Mouse (Mus musculus) heart, embryonic 15.5 days (tissue): ENCODE results near the gene Ddit4. TPM values are rescaled to one million over a fixed set of nuclear protein-coding genes. Genes with fewer than 3 reads are reported as not detected.

Experiments
- ATAC-seq: fragments of 200-750 bp; cut with Nextera tagmentation; replicated peaks from 2 replicates; pipeline ENCODE4 v1.8.0; 2017; ENCODE audit warnings: low read depth, moderate TSS enrichment; ENCODE audit not compliant: insufficient number of reproducible peaks, insufficient read depth, low FRiP score
- H3K27ac ChIP-seq: fragments of 300-500 bp; sonication (generic); 2 replicates; pipeline ENCODE4 v1.5.1; 2015; ENCODE audit warnings: mild to moderate bottlenecking, inconsistent platforms
- H3K27me3 ChIP-seq: fragments of 300-500 bp; sonication (generic); 2 replicates; pipeline ENCODE4 v1.6.1; 2015; ENCODE audit warnings: inconsistent platforms
- H3K36me3 ChIP-seq: fragments of 300-500 bp; sonication (generic); 2 replicates; pipeline ENCODE4 v1.6.1; 2015; ENCODE audit warnings: mild to moderate bottlenecking, inconsistent platforms
- H3K4me1 ChIP-seq: fragments of 300-500 bp; sonication (generic); replicated peaks from 2 replicates; pipeline ENCODE4 v1.6.1; 2015; ENCODE audit warnings: inconsistent platforms
- H3K4me2 ChIP-seq: fragments of 300-500 bp; sonication (generic); 2 replicates; pipeline ENCODE4 v1.6.1; 2015; ENCODE audit warnings: inconsistent platforms, mild to moderate bottlenecking, moderate library complexity
- H3K4me3 ChIP-seq: fragments of 300-500 bp; sonication (generic); 2 replicates; pipeline ENCODE4 v1.5.1; 2015; ENCODE audit warnings: mild to moderate bottlenecking, inconsistent platforms
- H3K9ac ChIP-seq: fragments of 300-500 bp; sonication (generic); 2 replicates; pipeline ENCODE4 v1.6.1; 2015; ENCODE audit warnings: mild to moderate bottlenecking, inconsistent platforms
- H3K9me3 ChIP-seq: fragments of 300-500 bp; sonication (generic); replicated peaks from 2 replicates; pipeline ENCODE4 v1.6.1; 2016; ENCODE audit warnings: inconsistent platforms
- WGBS: fragments of 180-500 bp; shearing (Covaris S2); methylation state at CpG from one replicate; pipeline ENCODE4 v1.1.7; 2015; ENCODE audit warnings: mixed read lengths; 5-methylcytosine and 5-hydroxymethylcytosine counted together
- polyA plus RNA-seq: library from polyadenylated mRNA; unstranded; fragments of >200 nt; fragmentation: Nextera tagmentation; extraction: Ambion mirVana; gene quantifications from 2 replicates; pipeline ENCODE4 v1.2.1, GENCODE M21; 2015

The Ddit4 gene
- polyA plus RNA-seq, 1 experiment from 2014 or later, result 22.7 TPM

- Histone ChIP-seq H3K9me3 (no peaks in the 10 kb centered on the region), H3K4me3 (no peak overlapping the region), H3K36me3 (no peaks in the 10 kb centered on the region), H3K4me1 (peaks cover 60% of the 10 kb centered on the region), H3K4me2 (no peak overlapping the region), H3K27ac (peak overlapping the region; percentile 63), H3K9ac (no peak overlapping the region), H3K27me3 (no peaks in the 10 kb centered on the region)
- WGBS, result 56% methylated on average over 4 of the region's 4 CpGs
- no peak for ATAC-seq
Measured at GRCm38 (mm10) chr10:59981336-59981735, 29.7 kb upstream of the Ddit4 start.

- no peaks in the 10 kb centered on the region for H3K9me3 ChIP-seq
- H3K9ac ChIP-seq, result no peak overlapping the region
- H3K27me3 ChIP-seq, result no peaks in the 10 kb centered on the region
- ATAC-seq, result no peak
- 76% methylated on average over 6 of the region's 6 CpGs for WGBS
- H3K27ac ChIP-seq, result peak overlapping the region; percentile 63; the same call in 1 of the 2 replicates
- H3K4me2 ChIP-seq, result no peak overlapping the region
- no peaks in the 10 kb centered on the region for H3K36me3 ChIP-seq
- H3K4me1 ChIP-seq, result peaks cover 60% of the 10 kb centered on the region
- H3K4me3 ChIP-seq, result no peak overlapping the region
Measured at GRCm38 (mm10) chr10:59980815-59981244, 29.2 kb upstream of the Ddit4 start.

DNA sequence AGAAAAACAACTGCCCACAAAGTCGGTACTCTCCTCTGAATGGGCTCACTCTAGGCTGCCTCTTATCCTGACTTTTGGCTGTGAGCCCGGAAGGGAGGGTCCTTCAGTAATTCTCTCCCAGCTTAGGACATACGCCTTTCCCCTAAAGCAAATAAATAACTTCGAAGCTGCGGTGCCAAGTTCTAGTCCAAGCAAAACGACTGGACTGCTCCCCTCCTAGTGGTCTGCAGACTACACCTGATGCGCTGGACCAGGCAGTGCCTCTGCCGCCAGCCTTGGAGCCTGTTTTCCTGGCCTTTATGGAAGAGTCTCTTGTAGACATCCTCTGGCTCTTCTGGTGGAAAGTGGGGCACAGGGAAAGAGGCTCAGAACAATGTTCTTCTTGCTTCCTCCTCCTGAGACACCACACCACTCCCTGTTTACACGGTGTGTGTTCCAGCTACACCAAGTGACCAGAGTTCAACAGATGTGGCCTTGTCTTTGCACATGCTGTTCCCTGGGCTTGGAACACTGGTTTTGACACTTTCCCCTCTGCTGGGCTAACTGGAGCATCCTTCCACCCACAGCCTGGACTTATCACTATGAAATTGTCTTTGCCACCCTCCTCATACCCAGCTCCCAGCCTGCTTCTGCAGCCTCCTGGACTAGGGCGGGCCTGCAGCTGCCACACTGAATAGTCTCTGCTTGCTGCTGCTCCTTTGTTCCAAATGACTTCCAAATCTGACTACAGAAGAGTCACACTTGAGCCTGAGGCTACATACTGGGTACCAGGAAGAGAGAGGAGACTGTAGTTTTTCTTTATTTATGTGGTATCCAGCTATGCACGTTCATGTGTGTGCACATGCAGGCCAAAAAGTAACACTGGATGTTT lies 27.5 kb upstream of the Ddit4 start:
- H3K4me1 ChIP-seq, result peaks cover 74% of the 10 kb centered on the region
- peak overlapping the region; percentile 29; the same call in 1 of the 2 replicates for H3K4me2 ChIP-seq
- H3K9ac ChIP-seq, result no peak overlapping the region
- H3K27ac ChIP-seq, result peak overlapping the region; percentile 81
- 34% methylated on average over 11 of the region's 11 CpGs for WGBS
- no peaks in the 10 kb centered on the region for H3K36me3 ChIP-seq
- no peaks in the 10 kb centered on the region for H3K27me3 ChIP-seq
- no peak overlapping the region for H3K4me3 ChIP-seq
- H3K9me3 ChIP-seq, result no peaks in the 10 kb centered on the region
- peak; percentile 56; the same call in 1 of the 2 replicates for ATAC-seq

DNA sequence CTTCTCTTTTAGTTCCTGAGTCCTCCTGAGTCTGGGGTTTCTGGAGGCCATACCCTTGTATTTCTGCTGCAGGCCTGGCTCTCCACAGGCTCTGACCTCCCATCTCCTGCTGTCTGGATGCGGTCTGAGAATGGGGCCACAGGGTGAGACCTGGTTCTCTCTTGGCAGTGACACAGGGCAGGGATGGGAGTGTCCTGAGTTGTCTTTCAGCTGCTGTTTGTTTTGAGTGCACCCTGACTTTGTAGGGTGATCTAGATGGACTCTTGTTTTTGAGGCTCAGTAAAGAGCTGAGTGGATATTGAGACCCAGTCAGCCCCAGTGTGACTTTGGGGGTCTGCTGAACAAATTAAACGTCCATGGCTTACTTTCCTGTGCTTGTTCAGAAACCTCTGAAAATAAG lies 26.8 kb upstream of the Ddit4 start:
- 34% methylated on average over 2 of the region's 2 CpGs for whole genome bisulfite sequencing
- H3K27me3 ChIP-seq, result no peaks in the 10 kb centered on the region
- peaks cover 81% of the 10 kb centered on the region for H3K4me1 ChIP-seq
- H3K9me3 ChIP-seq, result no peaks in the 10 kb centered on the region
- no peak for ATAC-seq
- H3K36me3 ChIP-seq, result no peaks in the 10 kb centered on the region
- 0 out of 2 replicates have a peak overlapping the region, but pooled peaks have one; percentile 5 for H3K9ac ChIP-seq
- H3K4me2 ChIP-seq, result 0 out of 2 replicates have a peak overlapping the region, but pooled peaks have one; percentile 29
- peak overlapping the region; percentile 81 for H3K27ac ChIP-seq
- H3K4me3 ChIP-seq, result no peak overlapping the region

GRCm38 (mm10) chr10:59977715-59978343 lies 26.2 kb upstream of the Ddit4 start:
- Histone ChIP-seq H3K9ac (peak overlapping the region; percentile 5; the same call in 1 of the 2 replicates), H3K4me1 (peaks cover 85% of the 10 kb centered on the region)

DNA sequence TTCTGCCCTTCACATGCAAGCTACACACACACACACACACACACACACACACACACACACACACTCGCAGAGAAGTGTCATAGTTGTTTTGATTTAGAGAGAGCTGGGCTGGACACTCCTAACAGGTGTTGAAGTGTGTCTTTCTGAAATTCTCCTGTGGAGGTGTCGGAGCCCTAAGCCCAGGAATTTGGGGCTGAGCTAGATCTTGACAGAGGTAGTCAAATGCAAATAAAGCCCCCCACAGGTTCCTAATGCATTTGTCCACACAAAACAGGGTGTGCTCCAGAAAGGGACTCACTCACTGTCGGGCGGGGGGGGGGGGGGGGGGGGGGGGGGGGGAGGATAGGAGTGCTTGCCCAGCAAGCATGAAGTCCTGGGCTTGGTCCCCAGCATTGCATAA lies 25.5 kb upstream of the Ddit4 start:
- Histone ChIP-seq H3K27ac (no peak overlapping the region), H3K27me3 (no peaks in the 10 kb centered on the region), H3K4me1 (peaks cover 84% of the 10 kb centered on the region), H3K4me2 (no peak overlapping the region), H3K9ac (no peak overlapping the region), H3K9me3 (no peaks in the 10 kb centered on the region), H3K36me3 (no peaks in the 10 kb centered on the region), H3K4me3 (no peak overlapping the region)
- no peak for ATAC-seq
- WGBS, result 64% methylated on average over 2 of the region's 4 CpGs

More at GRCm38 (mm10) chr10:59977715-59978343, 26.2 kb upstream of the Ddit4 start:
- H3K27me3 ChIP-seq, result no peaks in the 10 kb centered on the region
- no peaks in the 10 kb centered on the region for H3K9me3 ChIP-seq
- WGBS, result 89% methylated on average over 5 of the region's 5 CpGs
- no peak overlapping the region for H3K4me2 ChIP-seq
- no peaks in the 10 kb centered on the region for H3K36me3 ChIP-seq
- no peak for ATAC-seq
- no peak overlapping the region for H3K4me3 ChIP-seq
- H3K27ac ChIP-seq, result peak overlapping the region; percentile 81

GRCm38 (mm10) chr10:59974786-59975185 lies 23.2 kb upstream of the Ddit4 start:
- 40% methylated on average over 3 of the region's 3 CpGs for WGBS
- peak overlapping the region; percentile 84 for H3K27ac ChIP-seq
- H3K27me3 ChIP-seq, result no peaks in the 10 kb centered on the region
- H3K36me3 ChIP-seq, result no peaks in the 10 kb centered on the region
- ATAC-seq, result 0 out of 2 replicates have a peak, but pooled peaks have one; percentile 7
- H3K4me2 ChIP-seq, result peak overlapping the region; percentile 2; the same call in 1 of the 2 replicates
- H3K4me1 ChIP-seq, result peaks cover 87% of the 10 kb centered on the region
- H3K4me3 ChIP-seq, result no peak overlapping the region
- H3K9me3 ChIP-seq, result no peaks in the 10 kb centered on the region
- 0 out of 2 replicates have a peak overlapping the region, but pooled peaks have one; percentile 18 for H3K9ac ChIP-seq

DNA sequence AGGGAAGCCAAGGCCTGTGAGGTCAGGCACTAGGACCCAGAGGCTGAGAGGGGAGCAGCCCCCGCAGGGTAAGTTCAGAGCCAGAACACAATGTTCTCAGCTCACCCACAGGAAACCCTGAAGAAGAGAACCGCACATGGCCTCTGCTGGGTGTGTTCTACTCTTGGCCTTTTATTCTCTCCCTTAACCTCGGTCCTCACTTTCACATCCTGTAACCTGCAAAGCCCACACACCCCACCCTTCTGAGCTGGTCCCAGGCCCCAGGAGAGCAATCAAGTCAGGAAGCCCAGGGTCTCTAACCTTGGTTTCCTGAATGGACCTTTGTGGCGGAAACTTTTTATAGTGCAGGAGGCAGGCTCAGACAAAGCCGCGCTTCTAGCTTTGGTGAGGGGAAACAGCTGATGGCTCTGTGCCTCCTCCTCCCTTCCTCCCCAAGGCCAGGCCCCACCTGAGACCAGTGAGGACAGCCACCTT lies 22.6 kb upstream of the Ddit4 start:
- Histone ChIP-seq H3K27ac (peak overlapping the region; percentile 84), H3K9ac (0 out of 2 replicates have a peak overlapping the region, but pooled peaks have one; percentile 18), H3K36me3 (no peaks in the 10 kb centered on the region), H3K4me2 (peak overlapping the region; percentile 14), H3K4me3 (no peak overlapping the region), H3K4me1 (peaks cover 86% of the 10 kb centered on the region), H3K27me3 (no peaks in the 10 kb centered on the region), H3K9me3 (no peaks in the 10 kb centered on the region)
- WGBS, result 18% methylated on average over 6 of the region's 6 CpGs
- peak; percentile 52 for ATAC-seq

- Histone ChIP-seq H3K9me3 (no peaks in the 10 kb centered on the region), H3K4me3 (no peak overlapping the region), H3K27me3 (no peaks in the 10 kb centered on the region), H3K4me1 (peaks cover 77% of the 10 kb centered on the region), H3K27ac (peak overlapping the region; percentile 84), H3K36me3 (no peaks in the 10 kb centered on the region), H3K4me2 (no peak overlapping the region), H3K9ac (no peak overlapping the region)
- no peak for ATAC-seq
- WGBS, result 86% methylated on average over 4 of the region's 4 CpGs
Measured at GRCm38 (mm10) chr10:59973400-59973799, 21.8 kb upstream of the Ddit4 start.

DNA sequence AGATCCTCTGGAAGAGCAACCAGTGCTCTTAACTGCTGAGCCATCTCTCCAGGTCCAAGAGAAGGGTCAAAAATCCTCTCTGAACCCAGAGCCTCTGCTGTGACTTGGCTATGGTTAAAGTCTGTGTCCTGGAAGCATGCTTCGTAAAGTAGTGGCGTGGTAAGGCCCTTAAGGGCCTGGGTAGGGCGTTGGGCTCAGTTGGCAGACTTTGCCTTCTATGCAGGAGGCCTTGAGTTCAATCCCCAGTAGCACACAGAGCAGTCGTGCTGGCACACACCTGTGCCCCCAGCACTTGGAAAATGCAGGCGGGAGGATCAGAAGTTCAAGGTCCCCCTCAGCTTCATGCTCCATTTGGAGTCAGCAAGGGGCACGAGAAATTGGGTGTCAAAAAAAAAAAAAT lies 21.4 kb upstream of the Ddit4 start:
- H3K9me3 ChIP-seq, result no peaks in the 10 kb centered on the region
- 85% methylated on average over 6 of the region's 6 CpGs for WGBS
- peaks cover 73% of the 10 kb centered on the region for H3K4me1 ChIP-seq
- no peak overlapping the region for H3K4me2 ChIP-seq
- H3K27me3 ChIP-seq, result no peaks in the 10 kb centered on the region
- ATAC-seq, result no peak
- H3K9ac ChIP-seq, result no peak overlapping the region; the same call in 1 of the 2 replicates
- no peak overlapping the region for H3K4me3 ChIP-seq
- no peaks in the 10 kb centered on the region for H3K36me3 ChIP-seq
- H3K27ac ChIP-seq, result peak overlapping the region; percentile 84

DNA sequence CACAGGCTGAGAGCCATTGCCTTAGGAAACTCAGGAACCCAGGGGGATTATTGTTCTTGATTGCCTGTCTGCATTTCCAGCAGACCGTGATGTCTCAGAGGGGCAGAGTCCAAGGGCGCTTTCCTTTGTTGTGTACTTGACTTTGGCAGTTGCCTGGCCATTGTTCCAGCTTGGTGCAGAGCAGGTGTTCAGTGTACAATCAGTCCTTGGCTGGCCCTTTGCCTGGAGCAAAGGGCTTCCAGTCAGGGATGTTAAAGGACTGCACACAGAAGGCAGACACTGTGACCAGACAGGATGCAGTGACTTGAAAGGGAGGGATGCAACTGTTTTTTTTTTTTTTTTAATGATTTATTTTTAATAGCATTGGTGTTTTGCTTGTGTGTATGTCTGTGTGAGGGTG lies 20.9 kb upstream of the Ddit4 start:
- H3K36me3 ChIP-seq, result no peaks in the 10 kb centered on the region
- H3K4me2 ChIP-seq, result no peak overlapping the region
- no peak overlapping the region for H3K9ac ChIP-seq
- no peak overlapping the region for H3K4me3 ChIP-seq
- WGBS, result 48% methylated on average over 2 of the region's 2 CpGs
- no peak for ATAC-seq
- no peaks in the 10 kb centered on the region for H3K9me3 ChIP-seq
- no peaks in the 10 kb centered on the region for H3K27me3 ChIP-seq
- H3K27ac ChIP-seq, result peak overlapping the region; percentile 84; the same call in 1 of the 2 replicates
- peaks cover 73% of the 10 kb centered on the region for H3K4me1 ChIP-seq
